Mouse (Mus musculus) brain, embryonic 14.5 days (tissue): ENCODE measurements around the gene Prickle2.

Experiments used
- CTCF ChIP-seq: fragments of 200-500 bp; IDR thresholded peaks from 2 replicates; pipeline ENCODE4 v1.5.1; 2012; ENCODE audit warnings: inconsistent platforms, mild to moderate bottlenecking, moderate library complexity, borderline replicate concordance; ENCODE audit not compliant: insufficient read depth, insufficient read length; ENCODE audit errors: extremely low read depth
- POLR2A ChIP-seq: fragments of 200-500 bp; IDR thresholded peaks from 2 replicates; pipeline ENCODE4 v1.6.1; 2012; ENCODE audit warnings: mild to moderate bottlenecking, inconsistent platforms, borderline replicate concordance; ENCODE audit not compliant: poor library complexity, insufficient read depth, insufficient read length, severe bottlenecking; ENCODE audit errors: extremely low read depth

GRCm38 (mm10) chr6:92627048-92627617 lies 78.8 kb downstream of the Prickle2 start:
- TF ChIP-seq CTCF = no peak
- no peak for TF ChIP-seq POLR2A
